Comparison of ENCODE assay signal across 13 mouse cellular contexts in the genomic region with DNA sequence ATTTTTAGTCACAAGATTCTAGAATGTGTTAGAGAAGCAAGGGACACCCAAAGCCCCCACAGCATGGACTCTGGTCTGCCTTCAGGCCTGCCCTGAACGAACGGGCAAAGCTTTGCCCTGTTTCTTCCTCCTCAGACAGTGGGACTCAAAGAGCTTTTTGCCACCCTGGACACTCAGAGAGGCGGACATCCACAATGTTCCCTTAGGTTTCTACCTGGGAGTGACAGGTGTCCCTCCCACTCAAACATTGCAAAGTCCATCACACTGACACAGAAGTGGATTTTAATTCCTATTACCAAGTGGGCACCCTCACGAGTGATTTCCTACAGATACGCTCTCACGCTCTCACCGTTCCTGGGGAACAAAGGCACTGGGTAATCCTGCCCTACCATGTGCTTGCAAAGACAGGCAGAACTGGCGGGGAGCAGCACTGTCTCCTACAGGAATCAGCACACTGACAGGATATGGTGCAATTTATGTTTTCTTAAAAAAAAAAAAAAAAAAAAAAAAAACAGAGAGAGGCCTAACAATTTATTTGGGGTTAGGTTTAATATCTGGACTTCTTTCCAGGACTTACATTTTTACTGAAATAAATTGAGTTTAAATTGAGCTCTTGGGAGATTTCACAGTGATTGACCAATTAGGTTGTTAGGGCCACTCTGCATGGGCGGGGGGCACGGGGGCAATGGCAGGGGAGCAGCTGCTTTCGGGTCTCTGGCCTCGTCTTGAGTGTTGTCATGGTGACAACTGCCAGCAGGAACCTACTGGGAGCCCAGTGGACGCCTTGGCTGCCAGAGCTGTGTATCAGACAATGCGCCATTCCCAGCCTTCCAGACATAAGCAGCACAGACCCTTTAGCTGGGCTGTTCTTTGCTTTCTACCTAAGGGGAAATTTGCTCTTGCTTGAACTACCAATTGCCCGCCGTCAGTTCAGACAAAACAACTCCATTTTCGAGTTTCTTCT.
A peak's percentile ranks its signal among the peaks of the same experiment; 100 is the strongest.
DNase-seq lines count a peak whose midpoint lies in the region; ATAC-seq and TF ChIP-seq lines count a peak whose summit lies in the region.
"Had no signal": no experiment of that assay in that cellular context is flagged by ENCODE, and none has a peak within 500 bp of the region (broad histone marks: within the 10 kb centered on the region; RNA-seq: fewer than 3 reads in every experiment).

No protein-coding gene starts in this region.

- H3K36me3 ChIP-seq in embryonic facial prominence, embryonic 11.5 days (replicated peaks; ENCODE audit: control insufficient read depth, insufficient read depth, low read depth, low read length) = no peaks in the 10 kb centered on the region
- H3K36me3 ChIP-seq in hindbrain, embryonic 13.5 days = no peaks in the 10 kb centered on the region
- no peaks in the 10 kb centered on the region for H3K36me3 ChIP-seq in midbrain, postnatal 0 days (ENCODE audit: insufficient read depth, low read length)
- no peaks in the 10 kb centered on the region for H3K36me3 ChIP-seq in kidney, embryonic 15.5 days
- H3K36me3 ChIP-seq in kidney, embryonic 14.5 days (ENCODE audit: control insufficient read depth, insufficient read depth, low read length) = no peaks in the 10 kb centered on the region

- no peak overlapping the region for H3K27ac ChIP-seq in embryonic facial prominence, embryonic 11.5 days (replicated peaks; ENCODE audit: low read depth, low read length)
- peak overlapping the region; percentile 78 for H3K27ac ChIP-seq in hindbrain, embryonic 13.5 days
- H3K27ac ChIP-seq in midbrain, postnatal 0 days (ENCODE audit: low read depth, low read length) = peak overlapping the region; percentile 34; the same call in 1 of the 2 replicates
- no peak overlapping the region for H3K27ac ChIP-seq in kidney, embryonic 15.5 days
- no peak overlapping the region for H3K27ac ChIP-seq in kidney, embryonic 14.5 days (ENCODE audit: low read depth, low read length)
- H3K27ac ChIP-seq: left cerebral cortex, adult 2 months had no signal

- H3K4me1 ChIP-seq in embryonic facial prominence, embryonic 11.5 days (ENCODE audit: control insufficient read depth, insufficient read depth, low read length) = no peaks in the 10 kb centered on the region
- peaks cover 28% of the 10 kb centered on the region for H3K4me1 ChIP-seq in hindbrain, embryonic 13.5 days (replicated peaks)
- peaks cover 4% of the 10 kb centered on the region; the same call in 1 of the 2 replicates for H3K4me1 ChIP-seq in midbrain, postnatal 0 days (ENCODE audit: insufficient read depth, low read length)
- no peaks in the 10 kb centered on the region for H3K4me1 ChIP-seq in kidney, embryonic 15.5 days
- no peaks in the 10 kb centered on the region for H3K4me1 ChIP-seq in kidney, embryonic 14.5 days (ENCODE audit: control insufficient read depth, insufficient read depth, low read length)

- no peak for TF ChIP-seq CTCF in midbrain, postnatal 0 days (IDR thresholded peaks at IDR 0.05)

- 56% methylated on average over 17 of the region's 17 CpGs for WGBS in embryonic facial prominence, embryonic 11.5 days
- 20% methylated on average over 17 of the region's 17 CpGs for WGBS in hindbrain, embryonic 13.5 days
- 18% methylated on average over 17 of the region's 17 CpGs for WGBS in midbrain, postnatal 0 days
- 64% methylated on average over 17 of the region's 17 CpGs for WGBS in kidney, embryonic 15.5 days
- WGBS in kidney, embryonic 14.5 days = 66% methylated on average over 17 of the region's 17 CpGs

- H3K27me3 ChIP-seq in embryonic facial prominence, embryonic 11.5 days (ENCODE audit: control insufficient read depth, insufficient read depth, low read length) = no peaks in the 10 kb centered on the region
- H3K27me3 ChIP-seq in hindbrain, embryonic 13.5 days = no peaks in the 10 kb centered on the region
- H3K27me3 ChIP-seq in midbrain, postnatal 0 days (ENCODE audit: insufficient read depth, low read length) = no peaks in the 10 kb centered on the region
- no peaks in the 10 kb centered on the region for H3K27me3 ChIP-seq in kidney, embryonic 15.5 days
- no peaks in the 10 kb centered on the region for H3K27me3 ChIP-seq in kidney, embryonic 14.5 days (ENCODE audit: control insufficient read depth, insufficient read depth, low read length)

- peak; percentile 24 for DNase-seq in embryonic facial prominence, embryonic 11.5 days (ENCODE audit: low spot score)
- DNase-seq in midbrain, postnatal 0 days (ENCODE audit: low spot score) = peak; percentile 89
- no peak for DNase-seq in layer of hippocampus, adult 11-12 months (ENCODE audit: low spot score)
- DNase-seq: gastrocnemius, postnatal 10 days; heart, postnatal 10 days; kidney, adult 8-10 months; lung, embryonic 14.5 days; thymus, postnatal 25 days had no signal

- ATAC-seq in common myeloid progenitor, adult 5-6 weeks (replicated peaks; ENCODE audit: low read depth, poor library complexity, severe bottlenecking) = peak; percentile 37
- ATAC-seq in embryonic facial prominence, embryonic 11.5 days (replicated peaks; ENCODE audit: insufficient number of reproducible peaks, low FRiP score, low TSS enrichment, low read depth) = peak; percentile 64
- ATAC-seq in hindbrain, embryonic 13.5 days (ENCODE audit: low FRiP score) = peak; percentile 91
- ATAC-seq in midbrain, postnatal 0 days (ENCODE audit: low FRiP score) = peak; percentile 83
- ATAC-seq in kidney, embryonic 15.5 days (replicated peaks; ENCODE audit: low FRiP score) = no peak
- no peak for ATAC-seq in kidney, embryonic 14.5 days (ENCODE audit: low FRiP score, low TSS enrichment)

- H3K9ac ChIP-seq in embryonic facial prominence, embryonic 11.5 days (replicated peaks; ENCODE audit: low read length) = no peak overlapping the region
- no peak overlapping the region for H3K9ac ChIP-seq in hindbrain, embryonic 13.5 days
- H3K9ac ChIP-seq in midbrain, postnatal 0 days (replicated peaks; ENCODE audit: low read length, poor library complexity, severe bottlenecking) = no peak overlapping the region
- no peak overlapping the region for H3K9ac ChIP-seq in kidney, embryonic 15.5 days
- no peak overlapping the region for H3K9ac ChIP-seq in kidney, embryonic 14.5 days (ENCODE audit: low read depth, low read length)
- H3K9ac ChIP-seq: lung, embryonic 14.5 days had no signal

- H3K4me3 ChIP-seq in embryonic facial prominence, embryonic 11.5 days (ENCODE audit: low read depth, low read length) = no peak overlapping the region
- no peak overlapping the region for H3K4me3 ChIP-seq in hindbrain, embryonic 13.5 days
- H3K4me3 ChIP-seq in midbrain, postnatal 0 days (ENCODE audit: low read depth, low read length) = no peak overlapping the region
- H3K4me3 ChIP-seq in kidney, embryonic 15.5 days (replicated peaks) = no peak overlapping the region
- H3K4me3 ChIP-seq in kidney, embryonic 14.5 days (ENCODE audit: low read length) = no peak overlapping the region
- H3K4me3 ChIP-seq: left cerebral cortex, adult 2 months had no signal

- H3K9me3 ChIP-seq in embryonic facial prominence, embryonic 11.5 days (replicated peaks; ENCODE audit: control insufficient read depth, low read length) = no peaks in the 10 kb centered on the region
- H3K9me3 ChIP-seq in hindbrain, embryonic 13.5 days = no peaks in the 10 kb centered on the region
- H3K9me3 ChIP-seq in midbrain, postnatal 0 days (ENCODE audit: low read length) = no peaks in the 10 kb centered on the region
- no peaks in the 10 kb centered on the region for H3K9me3 ChIP-seq in kidney, embryonic 15.5 days (replicated peaks)
- no peaks in the 10 kb centered on the region for H3K9me3 ChIP-seq in kidney, embryonic 14.5 days (ENCODE audit: control insufficient read depth, low read length)

- H3K4me2 ChIP-seq in embryonic facial prominence, embryonic 11.5 days (ENCODE audit: low read depth, low read length) = no peak overlapping the region
- H3K4me2 ChIP-seq in hindbrain, embryonic 13.5 days = peak overlapping the region; percentile 2; the same call in 1 of the 2 replicates
- H3K4me2 ChIP-seq in midbrain, postnatal 0 days (ENCODE audit: low read depth, low read length, poor library complexity, severe bottlenecking) = no peak overlapping the region; the same call in 1 of the 2 replicates
- no peak overlapping the region for H3K4me2 ChIP-seq in kidney, embryonic 15.5 days
- H3K4me2 ChIP-seq in kidney, embryonic 14.5 days (replicated peaks; ENCODE audit: low read depth, low read length) = no peak overlapping the region
- H3K4me2 ChIP-seq: lung, embryonic 14.5 days had no signal

Comparison
In these comparisons a context has a peak if more than half of its experiments do, and no peak if none do; other contexts are left out.
1. ATAC-seq: peak in common myeloid progenitor, adult 5-6 weeks (single experiment), embryonic facial prominence, embryonic 11.5 days (single experiment), hindbrain, embryonic 13.5 days (single experiment) and midbrain, postnatal 0 days (single experiment); none in kidney, embryonic 15.5 days (single experiment) and kidney, embryonic 14.5 days (single experiment).
2. H3K27ac ChIP-seq: peak in hindbrain, embryonic 13.5 days (single experiment) and midbrain, postnatal 0 days (single experiment); none in embryonic facial prominence, embryonic 11.5 days (single experiment), kidney, embryonic 15.5 days (single experiment) and kidney, embryonic 14.5 days (single experiment).